8 mouse cellular contexts compared by ENCODE assay signal in genomic region chr9:108827454-108827853, GRCm38 (mm10). TPM values are rescaled to one million over a fixed set of nuclear protein-coding genes. Genes with fewer than 3 reads are reported as not detected.
DNase-seq lines count a peak whose midpoint lies in the region; ATAC-seq lines count a peak whose summit lies in the region.

No protein-coding gene starts in this region.

- H3K4me1 ChIP-seq in lung, embryonic 15.5 days, result peaks cover 24% of the 10 kb centered on the region
- peaks cover 58% of the 10 kb centered on the region for H3K4me1 ChIP-seq in forebrain, embryonic 12.5 days
- H3K4me1 ChIP-seq in liver, embryonic 12.5 days, result peaks cover 29% of the 10 kb centered on the region

- H3K4me2 ChIP-seq in lung, embryonic 15.5 days, result peak overlapping the region; percentile 86
- peak overlapping the region; percentile 82 for H3K4me2 ChIP-seq in forebrain, embryonic 12.5 days
- peak overlapping the region; percentile 70 for H3K4me2 ChIP-seq in liver, embryonic 12.5 days

- 10% methylated on average over 34 of the region's 34 CpGs for WGBS in lung, embryonic 15.5 days
- WGBS in forebrain, embryonic 12.5 days, result 12% methylated on average over 34 of the region's 34 CpGs
- 8% methylated on average over 34 of the region's 34 CpGs for WGBS in liver, embryonic 12.5 days (ENCODE audit: insufficient replicate concordance)

- H3K27me3 ChIP-seq in lung, embryonic 15.5 days, result peaks cover 95% of the 10 kb centered on the region
- peaks cover 93% of the 10 kb centered on the region for H3K27me3 ChIP-seq in forebrain, embryonic 12.5 days
- peaks cover 99% of the 10 kb centered on the region for H3K27me3 ChIP-seq in liver, embryonic 12.5 days (replicated peaks)
- H3K27me3 ChIP-seq in splenic B cell, adult 2 months (ENCODE audit: control insufficient read depth, insufficient read depth, low read length, poor library complexity, severe bottlenecking), result no peaks in the 10 kb centered on the region; the same call in none of the 2 replicates

- H3K9ac ChIP-seq in lung, embryonic 15.5 days, result no peak overlapping the region
- peak overlapping the region; percentile 77 for H3K9ac ChIP-seq in forebrain, embryonic 12.5 days
- no peak overlapping the region for H3K9ac ChIP-seq in liver, embryonic 12.5 days

- H3K27ac ChIP-seq in lung, embryonic 15.5 days, result no peak overlapping the region
- no peak overlapping the region for H3K27ac ChIP-seq in forebrain, embryonic 12.5 days
- no peak overlapping the region for H3K27ac ChIP-seq in liver, embryonic 12.5 days

- DNase-seq in lung, adult 18-20 months, result no peak
- peak; percentile 22 for DNase-seq in splenic B cell, adult 2 months (ENCODE audit: low read depth, low spot score)
- no peak for DNase-seq in yolk sac, embryonic 10.5 days (ENCODE audit: low spot score)
- no peak for DNase-seq in spleen, adult 18-20 months
- no peak for DNase-seq in lung, postnatal 25 days (ENCODE audit: low spot score)

- no peaks in the 10 kb centered on the region for H3K36me3 ChIP-seq in lung, embryonic 15.5 days
- H3K36me3 ChIP-seq in forebrain, embryonic 12.5 days (replicated peaks), result peaks cover 21% of the 10 kb centered on the region
- no peaks in the 10 kb centered on the region for H3K36me3 ChIP-seq in liver, embryonic 12.5 days
- H3K36me3 ChIP-seq in splenic B cell, adult 2 months (ENCODE audit: control insufficient read depth, insufficient read depth, low read length, poor library complexity, severe bottlenecking), result no peaks in the 10 kb centered on the region

- peak overlapping the region; percentile 41 for H3K4me3 ChIP-seq in lung, embryonic 15.5 days
- peak overlapping the region; percentile 69 for H3K4me3 ChIP-seq in forebrain, embryonic 12.5 days (replicated peaks)
- H3K4me3 ChIP-seq in liver, embryonic 12.5 days, result peak overlapping the region; percentile 46

- no peaks in the 10 kb centered on the region for H3K9me3 ChIP-seq in lung, embryonic 15.5 days
- no peaks in the 10 kb centered on the region for H3K9me3 ChIP-seq in forebrain, embryonic 12.5 days
- H3K9me3 ChIP-seq in liver, embryonic 12.5 days (replicated peaks), result no peaks in the 10 kb centered on the region

- ATAC-seq in lung, embryonic 15.5 days (ENCODE audit: borderline replicate concordance, extremely low read depth, low FRiP score, low TSS enrichment), result no peak
- ATAC-seq in forebrain, embryonic 12.5 days (ENCODE audit: low FRiP score), result no peak
- ATAC-seq in liver, embryonic 12.5 days, result no peak; the same call in 1 of the 2 replicates

RNA-seq across cellular contexts. Expression of gene Celsr3, which starts 1.3 kb away (rescaled TPM):
- polyA plus RNA-seq in lung, embryonic 15.5 days (2015; fragmentation: Nextera tagmentation; extraction: Ambion mirVana), result 0.14 and 0.15 TPM in 2 replicates
- polyA plus RNA-seq in forebrain, embryonic 12.5 days (2016; fragmentation: Nextera tagmentation; extraction: Ambion mirVana), result 13.0 and 14.2 TPM in 2 replicates
- 0.13 and 0.15 TPM in 2 replicates for polyA plus RNA-seq in liver, embryonic 12.5 days (2016; fragmentation: Nextera tagmentation; extraction: Ambion mirVana)

RNA-seq across cellular contexts. Expression of gene Nckipsd, which starts 19.3 kb away (rescaled TPM):
- 15.3 and 16.6 TPM in 2 replicates for polyA plus RNA-seq in lung, embryonic 15.5 days (2015; fragmentation: Nextera tagmentation; extraction: Ambion mirVana)
- 14.3 and 17.3 TPM in 2 replicates for polyA plus RNA-seq in forebrain, embryonic 12.5 days (2016; fragmentation: Nextera tagmentation; extraction: Ambion mirVana)
- 5.6 and 9.1 TPM in 2 replicates for polyA plus RNA-seq in liver, embryonic 12.5 days (2016; fragmentation: Nextera tagmentation; extraction: Ambion mirVana)

RNA-seq across cellular contexts. Expression of gene Slc26a6, which starts 25.6 kb away (rescaled TPM):
- 7.8 and 10.4 TPM in 2 replicates for polyA plus RNA-seq in lung, embryonic 15.5 days (2015; fragmentation: Nextera tagmentation; extraction: Ambion mirVana)
- polyA plus RNA-seq in forebrain, embryonic 12.5 days (2016; fragmentation: Nextera tagmentation; extraction: Ambion mirVana), result 12.4 and 13.1 TPM in 2 replicates
- 6.9 and 9.0 TPM in 2 replicates for polyA plus RNA-seq in liver, embryonic 12.5 days (2016; fragmentation: Nextera tagmentation; extraction: Ambion mirVana)

RNA-seq across cellular contexts. Expression of gene Ip6k2, which starts 43.9 kb away (rescaled TPM):
- 72.5 and 74.7 TPM in 2 replicates for polyA plus RNA-seq in lung, embryonic 15.5 days (2015; fragmentation: Nextera tagmentation; extraction: Ambion mirVana)
- 124 and 140 TPM in 2 replicates for polyA plus RNA-seq in forebrain, embryonic 12.5 days (2016; fragmentation: Nextera tagmentation; extraction: Ambion mirVana)
- polyA plus RNA-seq in liver, embryonic 12.5 days (2016; fragmentation: Nextera tagmentation; extraction: Ambion mirVana), result 15.7 and 20.3 TPM in 2 replicates

Comparison
In these comparisons a context has a peak if more than half of its experiments do, and no peak if none do; other contexts are left out.
1. RNA of gene Celsr3, which starts 1.3 kb away (polyA plus RNA-seq): 13.0 to 14.2 TPM in forebrain, embryonic 12.5 days; 0.13 to 0.15 TPM in liver, embryonic 12.5 days and 0.14 to 0.15 TPM in lung, embryonic 15.5 days; every median in the first group is over 10 times any median in the second.
2. Peak in every context shown above with its lines, with median percentiles within 50 percentile points of each other: H3K4me2 ChIP-seq and H3K4me3 ChIP-seq.